In the genomic region with DNA sequence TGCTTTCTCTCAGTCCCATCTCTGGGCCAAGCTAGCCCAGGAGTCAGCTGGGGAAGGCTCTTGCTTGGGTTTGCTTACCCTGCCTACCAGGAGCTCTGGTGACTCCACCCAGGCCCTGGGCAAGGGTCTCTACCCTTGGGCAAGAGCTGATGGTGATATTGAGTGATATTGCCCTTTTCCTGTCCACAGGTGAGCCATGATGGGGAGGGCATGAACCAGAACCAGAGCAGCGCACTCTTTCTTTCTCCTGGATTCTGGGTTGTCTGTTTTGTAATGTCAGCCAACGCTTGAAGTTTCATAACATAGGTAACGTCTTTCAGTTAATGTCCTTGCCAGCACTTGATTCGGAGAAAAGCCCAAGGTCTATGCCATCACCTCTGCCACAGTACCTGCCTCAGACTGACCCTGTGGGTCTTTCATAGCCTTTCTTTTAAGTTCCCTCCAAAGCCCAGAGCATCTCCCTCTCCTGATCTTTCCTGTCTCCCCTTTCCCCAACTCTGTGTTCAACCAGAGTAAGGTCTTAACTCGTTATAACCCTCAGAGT, we compare ENCODE assay signal across 20 mouse cellular contexts. TPM values are rescaled to one million over a fixed set of nuclear protein-coding genes. Genes with fewer than 3 reads are reported as not detected.
"Had no signal": no experiment of that assay in that cellular context is flagged by ENCODE, and none has a peak within 500 bp of the region (broad histone marks: within the 10 kb centered on the region; RNA-seq: fewer than 3 reads in every experiment).

No protein-coding gene starts in this region.

- ATAC-seq: liver, postnatal 0 days; lung, postnatal 0 days had no signal

- H3K36me3 ChIP-seq: liver, embryonic 15.5 days; lung, embryonic 15.5 days; neural tube, embryonic 12.5 days; stomach, embryonic 15.5 days had no signal

- H3K9me3 ChIP-seq: liver, embryonic 15.5 days; lung, embryonic 15.5 days; neural tube, embryonic 12.5 days; stomach, embryonic 15.5 days had no signal

- H3K27ac ChIP-seq: liver, embryonic 15.5 days; lung, embryonic 15.5 days; macrophage; neural tube, embryonic 12.5 days; stomach, embryonic 15.5 days; stomach, postnatal 0 days had no signal

- H3K4me2 ChIP-seq: liver, embryonic 15.5 days; lung, embryonic 15.5 days; neural tube, embryonic 12.5 days; stomach, embryonic 15.5 days had no signal

- DNase-seq: liver, postnatal 0 days; lung, adult 2 months; lung, postnatal 14 days; lung, postnatal 36 days; midbrain, embryonic 14.5 days; right cerebral cortex, postnatal 14 days; thymus, adult 2 months; thymus, postnatal 14 days; thymus, postnatal 36 days had no signal

- H3K4me1 ChIP-seq: liver, embryonic 15.5 days; megakaryocyte, embryonic 14.5 days; stomach, embryonic 15.5 days had no signal

- H3K4me3 ChIP-seq: liver, embryonic 15.5 days; lung, embryonic 15.5 days; megakaryocyte, embryonic 14.5 days; neural tube, embryonic 12.5 days; stomach, embryonic 15.5 days had no signal

- H3K9ac ChIP-seq: liver, embryonic 15.5 days; liver, postnatal 0 days; lung, embryonic 15.5 days; neural tube, embryonic 12.5 days; stomach, embryonic 15.5 days had no signal

- H3K27me3 ChIP-seq: lung, embryonic 15.5 days; neural tube, embryonic 12.5 days; stomach, embryonic 15.5 days had no signal

RNA-seq across cellular contexts. Expression of a gene that starts 17.7 kb away (rescaled TPM):
- total RNA-seq: megakaryocyte progenitor cell, adult 5-6 weeks; monocyte, adult 5-6 weeks; neutrophil, adult 5-6 weeks had no signal
- polyA plus RNA-seq: liver, embryonic 15.5 days; liver, postnatal 0 days; lung, adult 2 months; lung, embryonic 15.5 days; lung, postnatal 0 days; macrophage; stomach, postnatal 0 days had no signal
